Mouse (Mus musculus): ENCODE measurements around the gene Dguok. TPM values are rescaled to one million over a fixed set of nuclear protein-coding genes. Genes with fewer than 3 reads are reported as not detected.
A peak's percentile ranks its signal among the peaks of the same experiment; 100 is the strongest.

Dguok gene
- polyA plus RNA-seq, 1 experiment from 2014 or later: 28.2 TPM

DNA sequence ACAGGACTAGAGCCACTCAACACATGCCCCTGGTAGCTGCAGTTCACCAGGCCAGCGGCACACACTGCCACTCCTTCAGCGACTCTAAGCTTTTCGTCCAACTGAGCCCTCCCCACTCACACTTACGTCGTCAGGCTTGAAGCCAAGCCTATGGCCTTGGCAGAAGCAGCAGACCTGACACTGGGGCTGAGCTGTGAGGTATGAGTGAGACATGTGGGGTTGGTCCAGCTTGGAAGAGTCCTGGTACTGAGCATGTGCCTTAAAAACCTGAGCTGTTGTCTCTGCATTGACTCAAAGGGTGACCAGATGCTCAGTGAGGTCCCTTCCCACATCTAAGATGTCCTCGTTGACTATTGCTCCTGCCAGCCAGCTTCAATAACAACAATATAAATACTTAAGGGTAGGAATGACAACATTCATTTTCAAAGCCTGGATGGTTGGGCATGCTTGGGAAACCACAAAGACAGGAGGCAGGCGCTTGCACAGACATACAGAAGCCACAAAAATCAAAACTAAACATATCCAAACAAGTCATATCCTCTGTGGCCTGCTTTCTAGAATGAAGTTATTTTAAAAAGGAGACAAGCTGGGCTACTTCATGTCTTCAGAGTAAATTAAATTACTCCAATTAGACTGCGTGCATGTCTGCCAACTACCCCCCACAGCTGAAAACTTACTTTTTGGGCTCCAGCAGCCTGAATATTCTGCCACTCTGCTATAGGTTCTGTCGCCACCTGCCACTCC is 10.6 kb downstream of the Dguok start:
- no peak overlapping the region for H3K4me2 ChIP-seq
- H3K9me3 ChIP-seq (replicated peaks): no peaks in the 10 kb centered on the region
- H3K9ac ChIP-seq: no peak overlapping the region
- H3K27ac ChIP-seq: no peak overlapping the region
- H3K4me1 ChIP-seq: peaks cover 13% of the 10 kb centered on the region
- no peak overlapping the region for H3K4me3 ChIP-seq
- no peak for ATAC-seq
- no peaks in the 10 kb centered on the region for H3K27me3 ChIP-seq (replicated peaks)
- H3K36me3 ChIP-seq: peaks cover 43% of the 10 kb centered on the region
- WGBS (ENCODE audit: insufficient replicate concordance): 88% methylated on average over 9 of the region's 9 CpGs

DNA sequence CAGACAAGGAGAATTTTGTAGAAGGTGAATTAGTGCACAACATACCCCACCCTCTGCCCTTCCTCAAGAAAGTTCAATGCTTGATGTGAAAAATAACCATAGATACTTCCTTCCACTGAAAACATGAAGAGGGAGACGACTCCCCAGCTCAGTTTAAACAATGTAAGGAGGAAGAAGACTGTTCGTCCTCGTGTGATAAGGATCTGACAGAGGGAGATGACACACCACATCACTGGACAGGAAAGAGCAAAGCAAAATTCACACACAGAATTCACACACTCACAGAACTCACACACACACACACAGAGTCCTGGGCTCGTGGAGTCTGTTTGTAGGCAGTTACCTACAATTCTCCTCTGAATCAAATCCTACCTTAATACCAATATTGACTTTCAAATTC is 16.1 kb downstream of the Dguok start:
- ATAC-seq: no peak
- WGBS (ENCODE audit: insufficient replicate concordance): 28% methylated on average over 4 of the region's 4 CpGs
- H3K4me3 ChIP-seq: no peak overlapping the region

DNA sequence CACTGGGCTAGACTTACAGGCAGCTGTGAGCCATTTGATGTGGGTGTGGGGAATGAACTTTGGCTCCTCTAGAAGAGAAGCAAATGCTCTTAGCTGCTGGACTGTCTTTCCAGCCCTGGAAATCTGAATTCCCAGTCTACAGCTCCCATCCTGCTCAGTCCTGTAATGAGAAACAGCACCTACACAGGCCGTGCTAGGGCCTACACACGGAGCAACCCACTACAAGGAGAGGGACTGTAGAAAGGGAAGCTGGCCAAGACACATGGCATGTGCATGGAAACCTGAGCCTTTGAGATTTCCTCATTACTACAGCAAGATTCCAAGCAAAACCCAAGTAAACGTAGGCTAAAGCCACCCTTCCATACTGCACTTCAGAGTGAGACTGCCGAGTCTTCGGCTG is 18.6 kb downstream of the Dguok start:
- H3K4me3 ChIP-seq: no peak overlapping the region
- H3K36me3 ChIP-seq: peaks cover 75% of the 10 kb centered on the region
- 76% methylated on average over 5 of the region's 5 CpGs for WGBS (ENCODE audit: insufficient replicate concordance)
- H3K27me3 ChIP-seq (replicated peaks): no peaks in the 10 kb centered on the region
- no peak overlapping the region for H3K27ac ChIP-seq
- no peak for ATAC-seq
- no peaks in the 10 kb centered on the region for H3K9me3 ChIP-seq (replicated peaks)
- H3K4me1 ChIP-seq: no peaks in the 10 kb centered on the region
- no peak overlapping the region for H3K4me2 ChIP-seq
- no peak overlapping the region for H3K9ac ChIP-seq

More for the DNA sequence above, 16.1 kb downstream of the Dguok start:
- Histone ChIP-seq H3K4me2 (no peak overlapping the region), H3K4me1 (no peaks in the 10 kb centered on the region), H3K9ac (no peak overlapping the region), H3K27ac (no peak overlapping the region), H3K27me3 (replicated peaks) (no peaks in the 10 kb centered on the region), H3K36me3 (peaks cover 74% of the 10 kb centered on the region), H3K9me3 (replicated peaks) (no peaks in the 10 kb centered on the region)

DNA sequence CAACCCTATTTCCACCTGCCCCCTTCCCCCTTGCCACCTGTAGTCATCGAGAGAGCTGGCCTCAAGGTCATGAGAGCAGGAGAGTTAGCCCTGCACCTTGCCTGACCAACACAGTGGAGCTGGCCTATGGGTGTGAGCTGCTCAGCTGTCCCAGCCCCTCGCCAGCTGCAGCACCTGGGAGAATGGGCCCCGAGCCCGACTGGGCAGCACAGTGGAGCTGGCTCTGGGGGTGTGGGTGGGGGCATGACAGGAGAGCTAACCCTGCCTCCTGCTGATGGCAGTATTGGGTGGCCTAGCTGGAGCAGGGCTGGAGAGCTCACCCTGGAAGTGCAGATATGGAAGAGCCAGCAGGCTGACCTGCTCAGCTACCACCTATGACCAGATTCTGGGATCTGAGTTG is 19.5 kb downstream of the Dguok start:
- no peak overlapping the region for H3K4me2 ChIP-seq
- WGBS (ENCODE audit: insufficient replicate concordance): 65% methylated on average over 4 of the region's 4 CpGs
- H3K4me3 ChIP-seq: no peak overlapping the region
- H3K36me3 ChIP-seq: peaks cover 78% of the 10 kb centered on the region
- H3K9ac ChIP-seq: no peak overlapping the region
- H3K27me3 ChIP-seq (replicated peaks): no peaks in the 10 kb centered on the region
- no peak overlapping the region for H3K27ac ChIP-seq
- no peaks in the 10 kb centered on the region for H3K9me3 ChIP-seq (replicated peaks)
- 0 out of 2 replicates have a peak, but pooled peaks cover 5% of the 10 kb centered on the region for H3K4me1 ChIP-seq
- 0 out of 2 replicates have a peak, but pooled peaks have one; percentile 27 for ATAC-seq

DNA sequence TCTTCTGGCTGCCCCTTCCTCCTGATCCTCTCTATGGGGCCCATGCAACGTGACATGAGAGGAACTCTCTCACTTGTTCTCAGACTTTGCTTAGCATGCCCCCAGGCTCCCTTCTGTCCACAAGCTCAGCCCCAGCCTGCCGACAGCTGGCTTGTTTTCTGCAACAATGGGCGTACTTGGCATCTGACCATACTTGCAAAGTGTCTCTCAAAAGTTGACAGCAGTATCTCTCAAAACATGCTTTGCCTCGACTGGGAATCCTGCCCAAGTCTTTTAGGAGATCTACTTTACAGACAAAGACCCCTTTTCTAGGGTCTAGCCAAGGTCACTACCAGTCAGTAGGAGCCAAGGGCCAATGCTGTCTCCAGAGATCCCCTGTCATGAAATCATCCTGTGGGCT is 20.9 kb downstream of the Dguok start:
- no peak overlapping the region for H3K27ac ChIP-seq
- H3K4me2 ChIP-seq: no peak overlapping the region
- no peak overlapping the region for H3K9ac ChIP-seq
- H3K4me1 ChIP-seq: 0 out of 2 replicates have a peak, but pooled peaks cover 5% of the 10 kb centered on the region
- no peaks in the 10 kb centered on the region for H3K9me3 ChIP-seq (replicated peaks)
- no peak overlapping the region for H3K4me3 ChIP-seq
- H3K36me3 ChIP-seq: peaks cover 88% of the 10 kb centered on the region
- 74% methylated on average over 4 of the region's 4 CpGs for WGBS (ENCODE audit: insufficient replicate concordance)
- H3K27me3 ChIP-seq (replicated peaks): no peaks in the 10 kb centered on the region
- ATAC-seq: no peak

DNA sequence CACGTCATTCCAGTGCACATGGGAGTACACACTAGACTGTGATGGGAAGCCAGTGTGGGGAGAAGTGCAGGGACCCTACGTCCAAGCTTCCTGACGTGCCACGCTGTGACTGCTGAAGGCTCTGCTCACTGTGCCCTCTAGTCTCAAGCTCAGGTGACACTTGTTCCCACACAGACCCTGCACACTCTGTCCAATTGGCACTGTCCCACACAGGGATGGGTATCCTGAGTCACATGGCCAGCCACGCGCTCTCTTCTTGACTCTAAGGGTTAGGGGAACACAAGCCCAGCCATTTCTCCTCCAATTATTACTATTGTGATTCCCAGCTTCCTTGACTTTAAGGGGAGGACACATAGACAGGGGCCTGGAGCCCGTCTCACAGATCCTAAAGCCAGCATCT is 23.0 kb downstream of the Dguok start:
- H3K4me1 ChIP-seq: 0 out of 2 replicates have a peak, but pooled peaks cover 5% of the 10 kb centered on the region
- H3K36me3 ChIP-seq: peaks cover 86% of the 10 kb centered on the region
- no peak for ATAC-seq
- no peak overlapping the region for H3K9ac ChIP-seq
- H3K4me3 ChIP-seq: no peak overlapping the region
- WGBS (ENCODE audit: insufficient replicate concordance): 87% methylated on average over 7 of the region's 7 CpGs
- H3K9me3 ChIP-seq (replicated peaks): no peaks in the 10 kb centered on the region
- no peaks in the 10 kb centered on the region for H3K27me3 ChIP-seq (replicated peaks)
- no peak overlapping the region for H3K27ac ChIP-seq
- H3K4me2 ChIP-seq: no peak overlapping the region

DNA sequence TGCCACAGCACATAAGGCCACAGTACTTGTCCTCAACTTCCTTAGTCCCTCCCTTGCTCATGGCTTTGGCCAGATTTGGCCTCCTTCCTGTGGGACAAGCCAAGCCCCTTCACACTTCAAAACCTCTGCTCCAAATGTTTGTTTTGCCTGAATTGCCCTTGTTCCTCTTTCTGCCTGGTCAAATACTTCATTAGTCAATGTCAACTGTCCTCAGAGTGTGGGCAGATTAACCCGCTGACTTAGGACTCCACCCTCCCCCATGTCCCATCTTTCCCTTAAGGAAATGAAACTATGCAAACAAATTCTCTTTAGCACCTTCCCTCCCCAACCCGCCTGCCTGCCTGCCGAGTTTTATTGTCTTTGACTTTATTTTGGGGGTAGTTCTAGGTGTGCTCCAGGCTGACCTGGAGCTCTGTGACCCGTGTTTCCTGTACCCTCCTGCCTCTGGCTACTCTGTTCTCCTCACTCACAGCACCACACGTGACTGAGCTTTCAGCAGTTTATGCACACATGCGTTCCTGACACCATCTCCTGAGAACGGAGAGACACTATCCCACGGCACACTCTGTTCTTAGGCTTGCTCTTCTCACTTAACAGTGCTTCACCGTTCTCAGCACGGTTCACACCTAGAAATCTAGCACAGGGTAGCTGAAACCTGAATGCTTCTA is 24.2 kb downstream of the Dguok start:
- no peak for ATAC-seq
- Histone ChIP-seq H3K4me3 (no peak overlapping the region), H3K36me3 (peaks cover 79% of the 10 kb centered on the region)

DNA sequence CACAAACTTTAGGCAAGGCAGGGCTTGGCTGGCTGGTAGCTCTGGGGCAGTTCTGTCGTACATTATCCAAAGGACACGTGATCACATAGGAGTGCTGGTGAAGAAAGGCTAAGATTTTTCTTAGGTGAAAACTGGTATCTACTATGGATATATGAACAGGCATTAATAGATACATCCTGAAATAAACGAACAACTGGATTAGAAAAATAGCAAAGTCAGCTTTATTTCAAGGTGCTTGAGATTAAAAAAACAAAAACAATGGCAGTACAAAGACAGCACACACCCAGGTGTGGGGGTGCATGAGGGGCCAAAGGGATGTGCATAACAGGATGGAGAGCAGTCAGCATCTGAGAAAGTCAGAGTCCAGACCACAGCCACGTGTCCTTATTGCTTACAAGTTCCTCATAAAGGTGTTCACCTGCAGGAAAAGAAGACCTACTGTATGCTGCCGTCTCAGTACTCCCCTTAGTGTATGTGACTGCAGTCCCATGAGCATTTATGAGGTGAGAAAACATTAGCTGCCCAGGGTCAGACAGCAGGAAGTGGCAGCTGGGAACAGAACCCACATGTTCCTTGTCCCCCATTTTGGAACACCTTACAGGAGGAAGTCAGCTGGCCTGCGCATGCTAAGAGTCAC is 26.6 kb downstream of the Dguok start:
- Histone ChIP-seq H3K27me3 (replicated peaks) (no peaks in the 10 kb centered on the region), H3K4me2 (no peak overlapping the region), H3K9ac (no peak overlapping the region), H3K4me3 (no peak overlapping the region), H3K27ac (no peak overlapping the region), H3K4me1 (peaks cover 5% of the 10 kb centered on the region; the same call in 1 of the 2 replicates), H3K9me3 (replicated peaks) (no peaks in the 10 kb centered on the region), H3K36me3 (peaks cover 55% of the 10 kb centered on the region)
- 78% methylated on average over 6 of the region's 6 CpGs for WGBS (ENCODE audit: insufficient replicate concordance)
- no peak for ATAC-seq

More for the DNA sequence above, 24.2 kb downstream of the Dguok start:
- WGBS (ENCODE audit: insufficient replicate concordance): 31% methylated on average over 10 of the region's 10 CpGs
- Histone ChIP-seq H3K9me3 (replicated peaks) (no peaks in the 10 kb centered on the region), H3K4me1 (0 out of 2 replicates have a peak, but pooled peaks cover 5% of the 10 kb centered on the region), H3K4me2 (no peak overlapping the region), H3K27ac (no peak overlapping the region), H3K9ac (no peak overlapping the region), H3K27me3 (replicated peaks) (no peaks in the 10 kb centered on the region)

DNA sequence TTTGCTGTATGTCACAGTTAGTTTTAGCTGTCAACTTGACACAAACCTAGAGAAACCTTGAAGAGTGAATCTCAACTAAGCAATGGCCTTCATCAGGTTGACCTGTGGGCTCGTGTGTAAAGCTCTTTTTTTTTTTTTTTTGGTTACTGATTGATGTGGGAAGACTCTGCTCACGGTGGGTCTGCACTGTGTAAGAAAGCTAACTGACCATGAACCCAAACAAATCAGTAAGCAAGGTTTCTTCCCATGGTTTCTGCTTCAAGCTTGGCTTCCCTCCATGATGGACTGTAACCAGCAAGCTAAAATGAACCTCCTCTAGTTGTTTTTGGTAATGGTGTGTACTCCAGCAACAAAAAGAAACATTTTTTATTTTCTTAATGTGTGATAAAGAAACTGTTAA is 27.6 kb downstream of the Dguok start:
- no peak overlapping the region for H3K4me2 ChIP-seq
- H3K27ac ChIP-seq: no peak overlapping the region
- peaks cover 47% of the 10 kb centered on the region for H3K36me3 ChIP-seq
- no peaks in the 10 kb centered on the region for H3K9me3 ChIP-seq (replicated peaks)
- H3K27me3 ChIP-seq (replicated peaks): no peaks in the 10 kb centered on the region
- H3K4me3 ChIP-seq: no peak overlapping the region
- peaks cover 5% of the 10 kb centered on the region; the same call in 1 of the 2 replicates for H3K4me1 ChIP-seq
- ATAC-seq: no peak
- H3K9ac ChIP-seq: no peak overlapping the region
- 58% methylated on average over 2 of the region's 2 CpGs for WGBS (ENCODE audit: insufficient replicate concordance)

DNA sequence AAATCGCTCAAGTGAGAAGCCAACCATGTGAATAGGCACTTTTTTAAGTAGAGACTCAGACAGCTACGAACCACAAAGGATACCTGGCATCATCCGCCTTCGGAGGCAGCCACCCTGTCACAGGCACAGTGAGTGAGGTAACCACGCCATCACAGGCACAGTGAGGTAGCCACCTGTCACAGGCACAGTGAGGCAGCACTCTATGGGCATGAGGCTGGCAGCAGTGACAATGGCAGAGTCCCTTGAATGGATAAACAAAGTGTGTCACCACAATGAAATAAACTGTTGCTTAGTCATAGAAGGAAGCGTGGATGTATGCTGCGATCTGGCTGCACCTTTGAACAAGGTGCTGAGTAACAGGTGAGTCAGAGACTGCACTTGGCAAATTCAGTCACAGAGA is 28.1 kb downstream of the Dguok start:
- peaks cover 5% of the 10 kb centered on the region; the same call in 1 of the 2 replicates for H3K4me1 ChIP-seq
- no peaks in the 10 kb centered on the region for H3K27me3 ChIP-seq (replicated peaks)
- no peak overlapping the region for H3K4me2 ChIP-seq
- no peak overlapping the region for H3K4me3 ChIP-seq
- H3K27ac ChIP-seq: no peak overlapping the region
- ATAC-seq: no peak
- H3K9me3 ChIP-seq (replicated peaks): no peaks in the 10 kb centered on the region
- no peak overlapping the region for H3K9ac ChIP-seq
- peaks cover 41% of the 10 kb centered on the region for H3K36me3 ChIP-seq
- 84% methylated on average over 7 of the region's 7 CpGs for WGBS (ENCODE audit: insufficient replicate concordance)

DNA sequence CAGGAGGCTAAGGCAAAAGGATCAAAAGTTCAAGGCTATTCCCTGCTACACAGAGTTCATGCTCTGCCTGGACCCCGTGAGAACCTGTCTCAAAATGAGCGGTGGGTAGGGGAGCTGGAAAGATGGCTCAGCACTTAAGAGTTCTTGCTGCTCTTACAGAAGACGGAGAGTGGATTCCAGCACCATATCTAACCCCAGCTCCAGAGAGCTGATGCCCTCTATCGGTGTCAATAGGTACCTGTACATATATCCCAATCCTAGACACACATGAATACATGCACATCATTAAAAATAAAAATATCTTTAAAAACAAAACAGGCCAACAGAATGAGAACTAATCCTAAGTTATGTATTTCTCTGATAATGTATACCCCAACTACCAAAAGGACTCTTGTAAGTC is 28.6 kb downstream of the Dguok start:
- Histone ChIP-seq H3K9me3 (replicated peaks) (no peaks in the 10 kb centered on the region), H3K36me3 (peaks cover 41% of the 10 kb centered on the region), H3K27me3 (replicated peaks) (0 out of 2 replicates have a peak, but pooled peaks cover 2% of the 10 kb centered on the region), H3K9ac (no peak overlapping the region), H3K4me1 (peaks cover 5% of the 10 kb centered on the region; the same call in 1 of the 2 replicates), H3K4me3 (no peak overlapping the region), H3K27ac (no peak overlapping the region), H3K4me2 (no peak overlapping the region)
- ATAC-seq: no peak
- WGBS (ENCODE audit: insufficient replicate concordance): 58% methylated on average over 4 of the region's 4 CpGs

DNA sequence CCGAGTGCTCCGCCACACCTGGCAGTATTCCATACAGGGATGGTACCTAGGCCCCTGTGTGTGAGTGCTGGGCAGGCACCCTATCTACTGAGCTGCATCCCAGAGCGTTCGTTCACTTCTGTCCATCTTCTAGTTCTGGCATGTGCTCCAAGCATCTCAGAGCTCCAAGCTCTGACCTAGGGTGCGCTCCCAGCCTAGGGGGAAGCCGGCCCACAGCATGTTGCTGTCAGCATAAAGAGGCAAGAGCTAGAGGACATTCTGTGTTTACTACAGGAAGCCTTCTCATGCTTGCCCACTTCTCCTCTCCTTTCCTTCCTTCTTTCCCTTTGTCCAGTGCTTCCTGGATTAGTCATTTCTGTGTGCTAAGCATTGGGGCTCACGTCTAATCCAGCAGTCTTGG is 31.3 kb downstream of the Dguok start:
- H3K9ac ChIP-seq: no peak overlapping the region
- no peaks in the 10 kb centered on the region for H3K9me3 ChIP-seq (replicated peaks)
- no peak for ATAC-seq
- no peaks in the 10 kb centered on the region; the same call in 1 of the 2 replicates for H3K4me1 ChIP-seq
- H3K27ac ChIP-seq: no peak overlapping the region
- peaks cover 16% of the 10 kb centered on the region for H3K36me3 ChIP-seq
- no peak overlapping the region for H3K4me3 ChIP-seq
- WGBS (ENCODE audit: insufficient replicate concordance): 60% methylated on average over 7 of the region's 7 CpGs
- no peak overlapping the region for H3K4me2 ChIP-seq
- 0 out of 2 replicates have a peak, but pooled peaks cover 7% of the 10 kb centered on the region for H3K27me3 ChIP-seq (replicated peaks)
